Mouse (Mus musculus) c-Kit-positive CD71-positive TER-119-positive erythroid progenitor cells, embryonic 14.5 days (primary cell): ENCODE measurements around the gene Snapc3.
"Not testable (repeated sequence)": the region's sequence is repeated elsewhere in the genome, so short reads cannot be mapped to it uniquely, and the experiment has no call there.

Experiments used
- DNase-seq: peaks from one replicate; pipeline ENCODE4 v3.0.0-alpha.2; 2013; ENCODE audit warnings: low spot score

The Snapc3 gene

DNA sequence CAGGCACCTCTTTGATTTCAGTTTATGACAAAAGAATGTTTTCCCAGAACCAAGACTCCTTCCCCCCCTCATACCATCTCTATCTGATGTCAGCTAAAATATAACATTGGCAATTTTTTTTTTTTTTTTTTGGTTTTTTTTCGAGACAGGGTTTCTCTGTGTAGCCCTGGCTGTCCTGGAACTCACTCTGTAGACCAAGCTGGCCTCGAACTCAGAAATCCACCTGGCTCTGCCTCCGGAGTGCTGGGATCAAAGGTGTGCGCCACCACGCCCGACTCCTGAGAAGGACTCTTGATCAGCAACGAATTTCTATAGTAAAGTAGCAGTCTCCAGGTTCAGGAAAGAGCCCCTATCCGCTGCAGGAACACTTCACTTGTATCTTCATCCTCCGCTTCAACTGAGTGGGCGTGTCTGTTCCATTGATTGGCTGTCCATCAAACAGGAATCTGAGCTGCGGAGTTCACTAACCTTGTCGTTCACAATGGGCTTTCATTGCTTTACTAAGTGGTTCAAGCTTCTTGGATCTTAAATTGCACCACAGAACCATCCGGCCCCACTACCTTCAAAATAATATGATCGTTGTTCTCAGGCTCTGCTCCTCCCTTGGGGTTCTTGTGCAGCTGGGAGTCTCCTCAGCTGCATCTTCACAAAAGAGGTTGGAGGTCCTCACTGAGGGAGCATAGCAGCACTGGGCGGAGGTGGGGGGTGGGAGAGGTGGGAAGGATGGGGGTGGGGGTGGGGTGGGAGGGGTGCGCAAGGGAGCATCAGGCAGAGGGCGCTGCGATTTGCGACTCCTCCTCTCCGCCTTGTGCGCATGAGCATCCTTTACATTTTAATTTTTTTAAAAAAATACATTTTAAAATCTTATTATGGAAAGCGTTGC, 82.9 kb downstream of the Snapc3 start:
- DNase-seq: no peak

GRCm38 (mm10) chr4:83501037-83501430, 83.5 kb downstream of the Snapc3 start:
- no peak for DNase-seq

DNA sequence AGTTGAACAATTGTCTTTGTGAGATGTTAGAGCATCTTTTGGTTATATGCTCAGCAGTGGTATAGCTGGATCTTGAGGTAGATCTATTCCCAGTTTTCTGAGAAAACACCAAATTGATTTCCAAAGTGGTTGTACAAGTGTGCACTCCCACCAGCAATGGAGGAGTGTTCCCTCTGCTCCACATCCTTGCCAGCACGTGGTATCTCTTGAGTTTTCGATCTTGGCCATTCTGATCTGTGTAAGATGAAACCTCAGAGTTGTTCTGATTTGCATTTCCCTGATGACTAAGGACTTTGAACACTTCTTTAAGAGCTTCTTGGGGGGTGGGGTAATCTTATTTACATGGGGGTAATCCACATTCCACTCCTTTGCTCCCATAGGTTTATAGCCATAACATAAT, 92.1 kb downstream of the Snapc3 start:
- DNase-seq: no peak

GRCm38 (mm10) chr4:83511083-83511482, 93.6 kb downstream of the Snapc3 start:
- DNase-seq: no peak

DNA sequence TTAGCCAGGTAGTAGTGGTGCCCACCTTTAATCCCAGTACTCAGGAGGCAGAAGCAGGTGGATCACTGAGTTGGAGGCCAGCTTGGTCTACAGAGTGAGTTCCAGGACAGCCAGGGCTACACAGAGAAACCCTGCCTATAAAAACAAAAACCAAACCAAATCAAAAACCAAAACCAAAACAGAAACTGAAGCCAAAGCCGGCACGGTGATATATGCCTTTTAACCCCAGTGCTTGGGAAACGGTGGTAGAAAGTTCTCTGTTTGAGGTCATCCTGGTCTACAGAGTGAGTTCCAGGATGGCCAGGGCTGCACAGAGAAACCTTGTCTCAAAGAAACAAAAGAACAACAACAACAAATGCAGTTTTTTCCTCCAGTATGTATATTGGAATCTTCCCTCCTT, 94.7 kb downstream of the Snapc3 start:
- no peak for DNase-seq

GRCm38 (mm10) chr4:83512644-83513043, 95.1 kb downstream of the Snapc3 start:
- no peak for DNase-seq

GRCm38 (mm10) chr4:83514183-83514582, 96.7 kb downstream of the Snapc3 start:
- DNase-seq: no peak

- no peak for DNase-seq
Observed at GRCm38 (mm10) chr4:83514976-83515669, 97.6 kb downstream of the Snapc3 start.

DNA sequence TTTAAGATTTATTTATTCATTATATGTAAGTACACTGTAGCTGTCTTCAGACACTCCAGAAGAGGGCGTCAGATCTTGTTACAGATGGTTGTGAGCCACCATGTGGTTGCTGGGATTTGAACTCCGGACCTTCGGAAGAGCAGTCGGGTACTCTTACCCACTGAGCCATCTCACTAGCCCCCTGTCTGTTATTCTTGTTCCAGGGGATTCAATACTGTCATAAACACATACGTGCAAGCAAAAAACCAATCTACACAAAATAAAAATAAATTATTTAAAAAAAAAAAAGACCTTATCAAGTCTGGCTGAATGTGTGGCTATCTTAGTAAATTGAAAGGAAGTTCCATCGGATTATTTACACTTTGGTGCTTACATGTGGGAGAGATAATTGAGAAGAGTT, 98.6 kb downstream of the Snapc3 start:
- DNase-seq: not testable (repeated sequence)
